In the genomic region with DNA sequence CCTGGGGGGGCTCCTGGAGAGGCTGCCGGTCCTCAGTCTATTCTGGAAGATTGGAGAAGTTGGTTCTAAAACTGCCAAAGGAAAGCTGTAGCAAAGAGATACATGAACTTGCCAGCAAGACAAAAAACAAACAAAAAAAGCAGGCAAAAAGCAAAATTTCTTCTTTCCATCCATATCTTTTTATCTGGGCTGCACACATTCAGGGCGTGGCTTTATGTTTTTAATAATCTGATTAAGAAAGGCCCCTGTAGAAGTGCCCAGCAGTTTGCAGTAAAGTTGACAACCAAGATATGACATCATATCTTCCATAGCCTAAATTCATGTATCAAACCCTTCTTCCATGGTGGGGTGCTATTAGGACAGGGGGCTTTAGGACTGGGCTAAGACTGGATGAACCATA, we compare ENCODE assay signal across 1 mouse cellular context.
A peak's percentile ranks its signal among the peaks of the same experiment; 100 is the strongest.
TF ChIP-seq lines count a peak whose summit lies in the region.

No protein-coding gene starts in this region.

TF ChIP-seq in MEL, 35 proteins besides CTCF, POLR2A, EP300 and RAD21 (continued from another document):
- peak; percentile 65; the same call in 1 of the 2 replicates for TF ChIP-seq MAFK (IDR thresholded peaks at IDR 0.05; ENCODE audit: borderline replicate concordance, low read depth, low read length)
- no peak for TF ChIP-seq TBP (IDR thresholded peaks at IDR 0.05; ENCODE audit: low read depth, low read length)
- TF ChIP-seq TAL1 (IDR thresholded peaks at IDR 0.05; ENCODE audit: low read length) = peak; percentile 77
- TF ChIP-seq GABPA (IDR thresholded peaks at IDR 0.05; ENCODE audit: low read depth, low read length) = no peak
- TF ChIP-seq GATA1 (IDR thresholded peaks at IDR 0.05; ENCODE audit: low read depth, low read length) = peak; percentile 96
- TF ChIP-seq SIN3A (IDR thresholded peaks at IDR 0.05; ENCODE audit: low read length) = peak; percentile 53; the same call in 1 of the 2 replicates
- TF ChIP-seq JUND (IDR thresholded peaks at IDR 0.05; ENCODE audit: low read depth, low read length) = 0 out of 2 replicates have a peak, but pooled peaks have one; percentile 7
